In genomic region chr8:121313458-121313857, GRCm38 (mm10) we compare ENCODE assay signal across 12 mouse cellular contexts.
A peak's percentile ranks its signal among the peaks of the same experiment; 100 is the strongest.
DNase-seq lines count a peak whose midpoint lies in the region; ATAC-seq and TF ChIP-seq lines count a peak whose summit lies in the region.
"Had no signal": no experiment of that assay in that cellular context is flagged by ENCODE, and none has a peak within 500 bp of the region (broad histone marks: within the 10 kb centered on the region; RNA-seq: fewer than 3 reads in every experiment).

No protein-coding gene starts in this region.

- no peaks in the 10 kb centered on the region for H3K9me3 ChIP-seq in heart, postnatal 0 days (replicated peaks; ENCODE audit: control insufficient read depth, low read length)
- H3K9me3 ChIP-seq in stomach, postnatal 0 days (ENCODE audit: control insufficient read depth, low read length), result no peaks in the 10 kb centered on the region
- H3K9me3 ChIP-seq: hindbrain, embryonic 13.5 days had no signal

- H3K27me3 ChIP-seq in heart, postnatal 0 days (ENCODE audit: control insufficient read depth, insufficient read depth, low read length), result 0 out of 2 replicates have a peak, but pooled peaks cover 5% of the 10 kb centered on the region
- H3K27me3 ChIP-seq in stomach, postnatal 0 days (ENCODE audit: control insufficient read depth, insufficient read depth, low read length), result no peaks in the 10 kb centered on the region

- 68% methylated on average over 6 of the region's 6 CpGs for WGBS in heart, postnatal 0 days
- 62% methylated on average over 6 of the region's 6 CpGs for WGBS in stomach, postnatal 0 days

- H3K9ac ChIP-seq in heart, postnatal 0 days (replicated peaks; ENCODE audit: low read depth, low read length), result no peak overlapping the region
- H3K9ac ChIP-seq in stomach, postnatal 0 days (ENCODE audit: low read length), result no peak overlapping the region
- H3K9ac ChIP-seq: hindbrain, embryonic 13.5 days had no signal

- ATAC-seq in heart, postnatal 0 days (ENCODE audit: insufficient read depth, low read depth), result no peak
- ATAC-seq in stomach, postnatal 0 days (ENCODE audit: low FRiP score, low TSS enrichment), result no peak
- ATAC-seq in monocyte, adult 5-6 weeks (replicated peaks; ENCODE audit: insufficient number of reproducible peaks, low FRiP score, low TSS enrichment, poor library complexity, severe bottlenecking), result no peak

- DNase-seq in heart, postnatal 0 days (ENCODE audit: low spot score), result no peak
- no peak for DNase-seq in heart, adult 8-10 months (ENCODE audit: low spot score)
- no peak for DNase-seq in left cerebral cortex, adult 2 months (ENCODE audit: extremely low spot score in 1 of 2, low spot score in 2 of 2)
- DNase-seq in left cerebral cortex, adult 8-10 months (ENCODE audit: low spot score in 2 of 2), result no peak
- DNase-seq in thymus, postnatal 4 days, result peak; percentile 23
- DNase-seq in thymus, postnatal 36 days, result no peak
- DNase-seq in stomach, postnatal 0 days (ENCODE audit: low spot score), result no peak
- DNase-seq: lung, postnatal 14 days; midbrain, embryonic 14.5 days; right cerebral cortex, postnatal 14 days had no signal

- H3K4me2 ChIP-seq in heart, postnatal 0 days (ENCODE audit: low read depth, low read length), result no peak overlapping the region
- no peak overlapping the region for H3K4me2 ChIP-seq in stomach, postnatal 0 days (replicated peaks; ENCODE audit: low read depth)
- H3K4me2 ChIP-seq: hindbrain, embryonic 13.5 days had no signal

- TF ChIP-seq EP300 in heart, postnatal 0 days (IDR thresholded peaks at IDR 0.05; ENCODE audit: low read depth), result no peak
- TF ChIP-seq EP300 in stomach, postnatal 0 days (optimal IDR thresholded peaks at IDR 0.05), result no peak

- peak; percentile 14; the same call in 1 of the 2 replicates for TF ChIP-seq CTCF in heart, postnatal 0 days (IDR thresholded peaks at IDR 0.05; ENCODE audit: low read depth)
- peak; percentile 21; the same call in 1 of the 2 replicates for TF ChIP-seq CTCF in left cerebral cortex, adult 2 months (IDR thresholded peaks at IDR 0.05)
- TF ChIP-seq CTCF in stomach, postnatal 0 days (IDR thresholded peaks at IDR 0.05; ENCODE audit: low read depth), result peak; percentile 56

- peaks cover 24% of the 10 kb centered on the region; the same call in 1 of the 2 replicates for H3K4me1 ChIP-seq in heart, postnatal 0 days (ENCODE audit: control insufficient read depth, insufficient read depth)
- no peaks in the 10 kb centered on the region; the same call in 1 of the 2 replicates for H3K4me1 ChIP-seq in stomach, postnatal 0 days (replicated peaks; ENCODE audit: control insufficient read depth, insufficient read depth)

- H3K36me3 ChIP-seq in heart, postnatal 0 days (replicated peaks; ENCODE audit: control insufficient read depth, insufficient read depth, low read length), result no peaks in the 10 kb centered on the region
- no peaks in the 10 kb centered on the region for H3K36me3 ChIP-seq in stomach, postnatal 0 days (ENCODE audit: control insufficient read depth, insufficient read depth, low read length)
- H3K36me3 ChIP-seq: hindbrain, embryonic 13.5 days had no signal

- H3K4me3 ChIP-seq in heart, postnatal 0 days (ENCODE audit: low read depth, low read length), result no peak overlapping the region
- H3K4me3 ChIP-seq in left cerebral cortex, adult 2 months, result no peak overlapping the region
- no peak overlapping the region for H3K4me3 ChIP-seq in stomach, postnatal 0 days (ENCODE audit: low read depth, low read length)
- H3K4me3 ChIP-seq: hindbrain, embryonic 13.5 days had no signal

- intact Hi-C loops in left cerebral cortex, adult 2 months (cut with DNase I), result no loop called here

- no peak overlapping the region for H3K27ac ChIP-seq in heart, postnatal 0 days (ENCODE audit: low read depth)
- no peak overlapping the region for H3K27ac ChIP-seq in left cerebral cortex, adult 2 months
- H3K27ac ChIP-seq in stomach, postnatal 0 days (replicated peaks), result no peak overlapping the region
- H3K27ac ChIP-seq: hindbrain, embryonic 13.5 days had no signal
